Mouse (Mus musculus): ENCODE results near the gene Umodl1.
A peak's percentile ranks its signal among the peaks of the same experiment; 100 is the strongest.

- TF ChIP-seq CTCF (IDR thresholded peaks at IDR 0.05) (peak; percentile 78), EP300 (IDR thresholded peaks at IDR 0.05) (no peak)
Measured at GRCm38 (mm10) chr17:31018267-31018666, 63.8 kb downstream of the Umodl1 start.

All from lung, postnatal 0 days (tissue).